Mouse (Mus musculus): ENCODE measurements around the gene Dram2.

DNA sequence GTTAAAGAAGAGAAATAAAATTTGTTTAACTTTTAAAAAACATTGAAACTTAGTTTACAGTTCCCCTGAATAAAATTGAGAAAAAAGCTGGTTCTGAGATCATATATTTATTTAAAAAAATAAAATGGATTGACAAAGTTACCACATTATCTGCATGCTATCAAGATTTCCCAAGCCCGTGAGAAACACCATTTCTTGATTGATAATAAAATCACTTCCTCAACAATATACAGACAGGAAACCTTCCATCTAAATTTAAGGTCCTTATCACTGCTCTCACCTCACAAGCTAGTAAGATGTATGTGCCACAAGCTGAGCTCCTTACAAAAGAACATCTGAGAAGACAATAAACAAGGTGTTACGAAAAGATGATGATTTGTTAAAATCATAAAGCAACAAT lies 44.7 kb upstream of the Dram2 start:
- TF ChIP-seq CTCF (conservative IDR thresholded peaks at IDR 0.05; ENCODE audit: insufficient read depth, insufficient read length, low read depth, low read length), result no peak
- TF ChIP-seq POLR2A (IDR thresholded peaks at IDR 0.05; ENCODE audit: low read depth, low read length), result no peak
